Mouse (Mus musculus): Measurements from ENCODE around the gene Hcn2. TPM values are rescaled to one million over a fixed set of nuclear protein-coding genes. Genes with fewer than 3 reads are reported as not detected.

The Hcn2 gene
- polyA plus RNA-seq, 1 experiment from 2014 or later, result 0.28 TPM

- 55% methylated on average over 2 of the region's 2 CpGs for WGBS
- Histone ChIP-seq H3K9me3 (ENCODE audit: control insufficient read depth, low read length) (no peaks in the 10 kb centered on the region), H3K4me3 (ENCODE audit: low read depth, low read length) (peak overlapping the region; percentile 87; the same call in 1 of the 2 replicates), H3K9ac (ENCODE audit: low read length) (peak overlapping the region; percentile 96), H3K4me2 (replicated peaks; ENCODE audit: low read depth) (peak overlapping the region; percentile 74), H3K36me3 (ENCODE audit: control insufficient read depth, insufficient read depth, low read length) (peaks cover 14% of the 10 kb centered on the region), H3K27me3 (ENCODE audit: control insufficient read depth, insufficient read depth, low read length) (no peaks in the 10 kb centered on the region), H3K4me1 (replicated peaks; ENCODE audit: control insufficient read depth, insufficient read depth) (peaks cover 8% of the 10 kb centered on the region), H3K27ac (replicated peaks) (peak overlapping the region; percentile 96; the same call in 1 of the 2 replicates)
- ATAC-seq (ENCODE audit: low FRiP score, low TSS enrichment), result no peak
- TF ChIP-seq EP300 (optimal IDR thresholded peaks at IDR 0.05), result no peak
- no peak for TF ChIP-seq CTCF (IDR thresholded peaks at IDR 0.05; ENCODE audit: low read depth)
- DNase-seq (ENCODE audit: low spot score), result peak; percentile 30
Observed at GRCm38 (mm10) chr10:79765228-79765745, 48.9 kb downstream of the Hcn2 start.

GRCm38 (mm10) chr10:79766001-79766507 lies 49.6 kb downstream of the Hcn2 start:
- peak overlapping the region; percentile 87 for H3K4me3 ChIP-seq (ENCODE audit: low read depth, low read length)
- H3K27ac ChIP-seq (replicated peaks), result peak overlapping the region; percentile 96
- H3K36me3 ChIP-seq (ENCODE audit: control insufficient read depth, insufficient read depth, low read length), result peaks cover 10% of the 10 kb centered on the region
- 9% methylated on average over 12 of the region's 16 CpGs for WGBS
- TF ChIP-seq CTCF (IDR thresholded peaks at IDR 0.05; ENCODE audit: low read depth) (no peak), EP300 (optimal IDR thresholded peaks at IDR 0.05) (no peak)
- DNase-seq (ENCODE audit: low spot score) (no peak), ATAC-seq (ENCODE audit: low FRiP score, low TSS enrichment) (no peak)
- H3K27me3 ChIP-seq (ENCODE audit: control insufficient read depth, insufficient read depth, low read length), result no peaks in the 10 kb centered on the region
- peak overlapping the region; percentile 74 for H3K4me2 ChIP-seq (replicated peaks; ENCODE audit: low read depth)
- peaks cover 8% of the 10 kb centered on the region for H3K4me1 ChIP-seq (replicated peaks; ENCODE audit: control insufficient read depth, insufficient read depth)
- H3K9me3 ChIP-seq (ENCODE audit: control insufficient read depth, low read length), result no peaks in the 10 kb centered on the region
- peak overlapping the region; percentile 96 for H3K9ac ChIP-seq (ENCODE audit: low read length)

GRCm38 (mm10) chr10:79766508-79767325 lies 50.3 kb downstream of the Hcn2 start, which contains the start of gene Rnf126:
Gene Rnf126 (minus strand): TSS chr10:79766952.
- under 1% methylated on average over 78 of the region's 101 CpGs for WGBS
- Histone ChIP-seq H3K4me1 (replicated peaks; ENCODE audit: control insufficient read depth, insufficient read depth) (peaks cover 8% of the 10 kb centered on the region), H3K4me3 (ENCODE audit: low read depth, low read length) (peak within 1 kb of the TSS; percentile 87), H3K27me3 (ENCODE audit: control insufficient read depth, insufficient read depth, low read length) (no peaks in the 10 kb centered on the region), H3K9me3 (ENCODE audit: control insufficient read depth, low read length) (no peaks in the 10 kb centered on the region), H3K9ac (ENCODE audit: low read length) (peak within 1 kb of the TSS; percentile 96), H3K27ac (replicated peaks) (peak within 1 kb of the TSS; percentile 96), H3K36me3 (ENCODE audit: control insufficient read depth, insufficient read depth, low read length) (peaks cover 4% of the 10 kb centered on the region), H3K4me2 (replicated peaks; ENCODE audit: low read depth) (peak within 1 kb of the TSS; percentile 74)
- DNase-seq (ENCODE audit: low spot score), result peak; percentile 98
- peak; percentile 93 for ATAC-seq (ENCODE audit: low FRiP score, low TSS enrichment)
- TF ChIP-seq EP300 (optimal IDR thresholded peaks at IDR 0.05) (no peak), CTCF (IDR thresholded peaks at IDR 0.05; ENCODE audit: low read depth) (no peak)

GRCm38 (mm10) chr10:79767372-79768244 lies 51.2 kb downstream of the Hcn2 start:
- peak overlapping the region; percentile 74 for H3K4me2 ChIP-seq (replicated peaks; ENCODE audit: low read depth)
- peak; percentile 85 for DNase-seq (ENCODE audit: low spot score)
- peak; percentile 66 for ATAC-seq (ENCODE audit: low FRiP score, low TSS enrichment)
- H3K4me3 ChIP-seq (ENCODE audit: low read depth, low read length), result peak overlapping the region; percentile 87
- no peaks in the 10 kb centered on the region for H3K27me3 ChIP-seq (ENCODE audit: control insufficient read depth, insufficient read depth, low read length)
- H3K4me1 ChIP-seq (replicated peaks; ENCODE audit: control insufficient read depth, insufficient read depth), result peaks cover 8% of the 10 kb centered on the region
- H3K36me3 ChIP-seq (ENCODE audit: control insufficient read depth, insufficient read depth, low read length), result no peaks in the 10 kb centered on the region
- TF ChIP-seq CTCF (IDR thresholded peaks at IDR 0.05; ENCODE audit: low read depth), result no peak
- TF ChIP-seq EP300 (optimal IDR thresholded peaks at IDR 0.05), result no peak
- 7% methylated on average over 39 of the region's 40 CpGs for WGBS
- peak overlapping the region; percentile 63 for H3K9ac ChIP-seq (ENCODE audit: low read length)
- no peaks in the 10 kb centered on the region for H3K9me3 ChIP-seq (ENCODE audit: control insufficient read depth, low read length)
- peak overlapping the region; percentile 93 for H3K27ac ChIP-seq (replicated peaks)

DNA sequence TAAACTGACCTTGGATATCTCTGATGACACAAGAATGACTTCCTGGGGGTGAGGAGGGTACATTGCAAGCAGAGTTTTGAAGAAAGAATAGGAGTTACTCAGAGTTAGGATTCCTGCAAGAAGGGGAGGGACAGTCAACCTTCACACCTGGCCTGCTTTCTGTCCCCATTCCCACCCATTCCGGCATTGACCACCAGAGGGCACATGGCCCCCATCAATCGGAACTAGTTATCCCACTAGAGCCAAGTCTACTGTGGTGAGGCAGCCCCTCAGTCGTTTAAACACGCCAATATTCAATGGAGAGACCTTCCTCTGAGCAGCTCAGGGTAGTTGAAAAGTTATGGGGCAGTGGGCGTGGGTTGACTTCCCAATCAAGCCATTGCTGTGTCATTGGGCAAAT lies 52.0 kb downstream of the Hcn2 start:
- Histone ChIP-seq H3K4me3 (ENCODE audit: low read depth, low read length) (no peak overlapping the region), H3K4me2 (replicated peaks; ENCODE audit: low read depth) (peak overlapping the region; percentile 74; the same call in 1 of the 2 replicates), H3K27me3 (ENCODE audit: control insufficient read depth, insufficient read depth, low read length) (no peaks in the 10 kb centered on the region), H3K9ac (ENCODE audit: low read length) (no peak overlapping the region), H3K9me3 (ENCODE audit: control insufficient read depth, low read length) (no peaks in the 10 kb centered on the region), H3K27ac (replicated peaks) (no peak overlapping the region), H3K4me1 (replicated peaks; ENCODE audit: control insufficient read depth, insufficient read depth) (peaks cover 8% of the 10 kb centered on the region), H3K36me3 (ENCODE audit: control insufficient read depth, insufficient read depth, low read length) (no peaks in the 10 kb centered on the region)
- DNase-seq (ENCODE audit: low spot score), result peak; percentile 84
- WGBS, result 1% methylated on average over 5 of the region's 5 CpGs
- TF ChIP-seq CTCF (IDR thresholded peaks at IDR 0.05; ENCODE audit: low read depth), result peak; percentile 98
- no peak for TF ChIP-seq EP300 (optimal IDR thresholded peaks at IDR 0.05)
- ATAC-seq (ENCODE audit: low FRiP score, low TSS enrichment), result no peak

All from stomach, postnatal 0 days (tissue).